Mouse (Mus musculus) testis, adult 2 months (tissue): ENCODE data around the gene Aldh1l1.

Source experiments
- CTCF ChIP-seq: fragments of 200-500 bp; IDR thresholded peaks from 2 replicates; pipeline ENCODE4 v1.5.1; 2012; ENCODE audit warnings: low read depth, mild to moderate bottlenecking, inconsistent platforms, low read length, moderate library complexity; ENCODE audit not compliant: control insufficient read depth, insufficient read depth, insufficient replicate concordance
- POLR2A ChIP-seq: fragments of 200-500 bp; IDR thresholded peaks from 2 replicates; pipeline ENCODE4 v1.6.1; 2012; ENCODE audit warnings: low read depth, mild to moderate bottlenecking, inconsistent platforms, low read length, moderate library complexity; ENCODE audit not compliant: control insufficient read depth

DNA sequence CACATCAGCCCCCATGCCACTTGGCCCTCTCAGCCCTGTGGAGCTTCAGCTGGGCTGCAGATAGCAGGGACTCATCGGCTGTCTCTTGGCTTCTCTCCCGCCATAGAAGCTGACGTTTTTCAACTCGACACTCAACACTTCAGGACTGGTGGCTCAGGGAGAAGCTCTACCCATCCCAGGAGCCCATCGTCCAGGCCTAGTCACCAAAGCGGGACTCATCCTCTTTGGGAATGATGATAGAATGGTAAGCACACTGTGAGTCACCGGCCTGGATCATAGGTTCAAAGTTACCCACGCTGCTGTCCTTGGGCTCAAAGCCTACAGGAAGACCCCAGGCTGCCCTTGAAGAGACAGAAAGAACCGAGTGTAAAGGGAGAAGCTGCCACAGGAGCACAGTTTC is 78.0 kb downstream of the Aldh1l1 start:
- TF ChIP-seq CTCF (no peak), POLR2A (no peak)
